Mouse (Mus musculus): ENCODE measurements at regions not wholly inside any gene's neighbourhood (a gene's known extent, or its start where the extent isn't known, plus 50 kb on each side); places are given as distances from the start of the nearest gene placed in this dataset.

DNA sequence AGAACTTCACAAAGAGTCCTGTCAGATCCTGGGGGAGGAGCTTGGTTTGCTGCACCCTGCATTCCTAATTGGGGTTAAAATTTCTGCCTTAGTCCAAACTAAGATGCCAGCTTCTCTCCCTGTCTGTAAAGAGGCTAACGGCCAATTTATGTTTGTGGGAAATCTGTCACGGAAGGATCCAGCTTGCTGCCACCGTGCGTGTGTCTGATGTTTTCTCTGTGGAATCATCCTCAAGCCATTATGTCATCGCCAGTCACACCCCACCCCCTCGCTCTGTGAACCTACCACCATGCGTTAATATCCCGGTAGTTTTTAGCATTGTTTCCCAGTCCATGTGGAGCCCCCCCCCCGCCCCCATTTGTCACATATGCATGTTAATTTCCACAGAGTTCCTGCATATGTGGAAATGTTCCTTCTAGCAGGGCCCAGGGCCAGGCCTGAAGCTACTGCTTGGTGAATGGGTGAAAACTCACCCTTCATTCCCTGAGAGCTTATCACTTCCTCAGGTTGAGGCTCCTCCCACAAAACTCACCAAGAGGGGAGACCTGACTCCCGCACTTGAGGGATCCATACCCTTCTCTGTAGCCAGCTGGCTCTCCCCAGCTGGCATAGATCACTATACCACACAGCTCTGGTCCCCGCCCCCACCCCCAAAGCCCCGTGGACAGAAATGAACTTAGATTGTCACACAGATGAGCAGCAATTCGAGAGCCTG lies 233.4 kb downstream of the Bcl11b start:
- no peak for DNase-seq

GRCm38 (mm10) chr12:107770516-107770836 lies 232.9 kb downstream of the Bcl11b start:
- DNase-seq, result no peak

DNA sequence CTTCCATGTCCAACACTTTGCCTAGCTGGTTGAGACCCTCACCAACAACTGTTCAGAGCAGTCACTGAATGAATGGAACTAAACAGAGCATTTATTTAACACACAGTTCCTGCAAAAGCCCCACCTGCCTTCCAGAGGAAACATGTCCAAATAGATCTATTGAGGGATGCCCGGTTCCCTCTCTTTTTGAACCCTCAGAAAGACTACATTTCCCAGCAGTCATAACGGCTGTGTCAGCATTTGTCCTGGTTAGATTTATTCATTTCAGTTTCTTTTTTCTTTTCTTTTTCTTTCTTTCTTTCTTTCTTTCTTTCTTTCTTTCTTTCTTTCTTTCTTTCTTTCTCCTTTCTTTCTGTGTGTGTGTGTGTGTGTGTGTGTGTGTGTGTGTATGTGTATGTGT lies 232.1 kb downstream of the Bcl11b start:
- no peak for DNase-seq

- DNase-seq, result no peak
Observed at GRCm38 (mm10) chr12:107771809-107772208, 231.6 kb downstream of the Bcl11b start.

GRCm38 (mm10) chr12:107778046-107778445 lies 225.4 kb downstream of the Bcl11b start:
- DNase-seq, result no peak

DNA sequence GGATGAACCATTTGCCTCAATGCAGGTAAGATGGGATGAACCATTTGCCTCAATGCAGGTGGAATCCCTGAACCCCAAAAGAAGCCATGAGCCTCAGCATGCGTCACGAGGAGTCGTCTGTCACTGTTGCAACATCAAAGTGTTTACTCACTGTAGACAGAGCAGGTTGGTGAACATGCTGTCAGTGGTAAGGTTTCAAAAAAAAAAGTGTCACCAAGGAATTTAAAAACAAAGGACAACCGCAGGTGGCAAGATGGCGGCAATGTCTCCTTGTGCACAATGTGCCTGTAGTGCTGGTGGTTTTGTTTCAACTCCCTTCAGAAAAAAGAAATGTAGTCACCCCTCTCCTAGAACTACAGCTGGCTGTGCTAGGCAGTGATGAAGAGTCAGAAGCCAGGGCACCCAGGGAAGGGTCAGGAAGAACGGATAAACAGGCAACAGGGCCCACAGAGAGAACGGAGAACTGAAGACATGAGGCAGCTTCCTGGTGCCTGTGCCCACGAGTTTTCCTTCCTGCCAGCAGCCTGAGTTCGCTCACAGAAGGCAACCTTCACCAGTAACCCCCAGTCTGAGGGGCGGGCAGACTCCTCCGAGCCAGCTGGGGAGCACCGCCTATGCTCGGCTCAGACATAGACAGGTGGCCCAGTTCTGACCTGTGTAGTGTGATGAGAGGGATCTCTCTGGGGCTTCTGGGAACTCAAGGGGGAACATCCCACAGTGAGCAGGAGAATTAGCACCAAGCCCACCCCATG lies 223.9 kb downstream of the Bcl11b start:
- DNase-seq, result no peak

- DNase-seq, result no peak
Observed at GRCm38 (mm10) chr12:107782147-107782546, 221.3 kb downstream of the Bcl11b start.

GRCm38 (mm10) chr12:107783831-107784230 lies 219.6 kb downstream of the Bcl11b start:
- DNase-seq, result no peak

GRCm38 (mm10) chr12:107789818-107790217 lies 213.6 kb downstream of the Bcl11b start:
- no peak for DNase-seq

DNA sequence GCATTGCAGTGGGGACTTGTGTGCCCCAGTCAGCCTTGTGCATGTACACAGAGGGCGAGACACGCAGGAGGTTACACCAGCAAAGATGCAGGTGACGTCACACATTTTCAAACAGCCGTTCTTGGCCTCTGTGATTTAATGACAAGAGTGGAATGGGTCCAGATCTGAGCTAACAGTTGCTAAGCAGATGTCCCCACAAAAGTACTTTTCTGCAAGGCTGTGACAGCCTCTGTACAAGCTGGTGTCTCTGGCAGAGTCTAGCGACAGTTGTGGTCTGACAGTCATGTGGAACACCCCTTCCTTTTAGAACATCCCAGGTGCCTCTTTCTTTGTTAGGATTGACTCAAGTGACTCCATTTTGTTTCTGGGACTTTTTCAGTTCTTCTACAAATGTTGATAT lies 203.1 kb downstream of the Bcl11b start:
- DNase-seq, result no peak

- no peak for DNase-seq
Observed at GRCm38 (mm10) chr12:107807634-107808033, 195.8 kb downstream of the Bcl11b start.

DNA sequence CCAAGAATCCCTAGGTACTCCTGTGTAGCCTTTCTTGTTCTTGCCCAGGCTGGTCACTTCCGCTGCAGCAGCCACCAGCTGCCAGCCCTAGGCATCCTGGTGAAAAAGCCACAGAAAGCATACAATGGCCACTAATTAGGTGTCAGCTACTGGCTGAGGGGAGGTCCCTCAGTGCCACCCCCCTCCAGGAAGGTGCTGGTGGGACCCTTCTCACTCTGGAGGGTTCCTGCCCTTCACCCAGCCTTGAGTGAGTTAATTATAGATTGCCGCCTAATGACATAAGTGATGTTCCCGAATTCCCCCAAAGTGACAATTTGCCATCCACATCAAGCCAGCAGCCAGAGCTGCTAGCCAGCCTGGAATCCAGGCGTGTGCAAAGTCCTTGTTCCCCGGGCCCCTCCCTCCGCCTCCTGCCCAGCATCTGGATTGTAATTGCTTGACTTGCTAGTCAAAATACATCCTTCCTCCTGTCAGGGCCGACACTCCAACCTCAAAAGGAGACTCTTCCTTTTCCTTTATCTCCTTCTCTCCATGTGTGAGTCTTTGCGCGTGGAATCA lies 195.2 kb downstream of the Bcl11b start:
- DNase-seq, result no peak

GRCm38 (mm10) chr12:107811231-107811630 lies 192.2 kb downstream of the Bcl11b start:
- no peak for DNase-seq

DNA sequence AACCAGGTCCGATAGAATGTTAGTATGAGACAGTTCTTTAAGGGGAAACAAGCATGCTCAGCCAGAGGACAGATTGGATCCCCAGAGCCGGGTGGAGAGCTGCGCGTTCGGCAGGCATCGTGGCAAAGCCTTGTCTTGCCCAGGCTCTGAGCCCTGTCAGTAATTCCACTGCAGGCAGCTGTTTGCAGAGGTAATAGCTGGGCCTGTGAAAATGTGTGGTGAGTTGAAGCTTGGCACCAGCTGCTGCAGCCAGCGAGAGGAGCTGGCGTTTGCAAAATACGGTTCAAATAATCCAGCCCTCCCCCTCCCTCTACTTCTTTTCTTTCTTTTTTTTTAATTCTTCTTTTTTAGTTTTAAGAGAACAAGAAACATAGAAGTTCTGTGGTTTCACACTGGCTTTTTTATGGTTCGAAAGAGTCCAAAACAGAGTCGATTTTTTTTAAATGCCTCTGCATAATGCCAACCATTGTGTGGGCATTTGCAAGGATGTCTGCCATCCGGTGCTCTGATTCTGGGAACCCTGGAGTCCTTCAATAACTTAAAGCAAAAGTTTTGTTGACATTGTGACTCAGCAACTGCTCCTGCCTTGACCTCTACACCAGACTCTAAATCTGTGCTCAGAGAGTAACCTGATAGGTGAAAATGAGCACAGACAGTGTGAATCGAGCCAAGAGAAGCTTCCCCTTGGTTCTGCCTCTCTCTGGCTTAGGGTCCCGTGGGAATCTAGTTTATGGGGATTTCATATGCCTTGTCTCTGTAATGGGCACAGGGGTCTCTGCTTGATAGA lies 190.7 kb downstream of the Bcl11b start:
- peak in 1 of 2 experiments; percentile 13 for DNase-seq

DNA sequence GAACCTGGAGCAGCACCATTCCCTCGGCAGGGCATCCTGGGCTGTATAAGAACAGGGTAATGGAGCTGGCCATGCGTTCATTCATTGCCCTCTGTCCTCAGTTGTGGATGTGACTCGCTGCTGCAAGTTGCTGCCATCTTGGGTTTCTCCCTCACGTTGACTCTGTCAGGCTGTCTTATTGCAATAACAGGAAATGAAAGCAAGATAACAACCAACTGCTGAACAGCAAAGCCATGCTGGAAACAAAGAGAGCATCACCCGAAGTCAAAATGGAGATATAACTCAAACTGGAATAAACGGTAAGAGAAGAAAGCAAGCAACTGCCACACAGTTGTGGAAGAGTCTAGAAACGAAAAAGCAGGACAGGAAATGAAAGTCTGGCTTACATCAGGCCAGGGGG lies 188.5 kb downstream of the Bcl11b start:
- no peak for DNase-seq

GRCm38 (mm10) chr12:107823768-107824394 lies 179.5 kb downstream of the Bcl11b start:
- DNase-seq, result no peak

DNA sequence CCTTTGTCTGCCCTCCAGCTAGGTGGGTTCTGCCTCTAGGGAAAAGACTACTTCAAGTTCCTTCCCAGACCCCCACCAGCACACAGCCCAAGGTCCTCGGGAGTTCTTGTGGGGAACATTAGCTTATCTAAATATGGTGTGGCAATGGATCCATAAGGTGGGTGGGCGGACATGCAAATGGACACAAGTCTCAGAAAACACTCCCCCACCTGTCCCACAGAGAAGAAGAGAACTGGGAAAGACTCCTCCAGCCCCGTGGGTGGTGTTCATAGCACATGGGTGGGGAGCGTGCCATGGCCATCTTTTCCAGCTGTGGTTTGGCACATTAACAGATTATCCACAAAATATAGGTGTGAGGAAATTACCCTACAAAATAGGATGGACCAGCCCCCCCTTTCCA lies 177.5 kb downstream of the Bcl11b start:
- no peak for DNase-seq

DNA sequence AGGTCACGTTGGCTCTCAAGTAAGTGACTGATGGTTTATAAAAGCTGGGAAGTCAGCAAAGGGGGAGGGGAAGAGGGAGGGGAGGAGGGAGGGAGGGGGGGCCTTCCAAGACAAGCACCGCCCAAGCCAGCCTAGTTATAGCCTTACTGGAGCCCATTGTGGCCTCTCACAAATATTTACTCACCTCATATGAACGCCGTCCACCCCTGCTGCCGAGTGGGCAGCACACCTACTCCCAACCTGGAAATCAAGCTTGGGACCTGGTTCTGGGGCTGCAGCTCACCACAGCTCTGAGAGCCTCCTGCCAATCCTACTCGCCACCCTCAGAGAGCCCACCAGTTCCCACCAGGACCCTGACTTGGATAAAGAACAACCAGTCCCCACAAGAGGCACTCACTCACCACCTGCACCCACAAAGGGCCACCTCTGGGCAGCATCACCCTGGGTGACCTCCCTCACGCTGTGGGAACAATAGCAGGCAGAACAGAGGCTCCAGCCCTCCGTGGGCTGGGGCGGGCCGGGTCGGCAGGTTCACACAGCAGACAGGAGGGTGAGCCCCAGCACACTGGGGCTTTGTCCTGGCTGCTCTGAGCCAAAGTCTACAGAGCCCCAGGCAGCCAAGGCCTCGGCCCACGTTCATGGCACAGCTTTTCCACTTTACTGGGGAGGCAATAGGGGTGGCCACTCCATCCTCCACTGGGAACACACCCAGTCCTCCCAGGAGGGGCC lies 171.8 kb downstream of the Bcl11b start:
- DNase-seq, result peak in 1 of 2 experiments; percentile 3

DNA sequence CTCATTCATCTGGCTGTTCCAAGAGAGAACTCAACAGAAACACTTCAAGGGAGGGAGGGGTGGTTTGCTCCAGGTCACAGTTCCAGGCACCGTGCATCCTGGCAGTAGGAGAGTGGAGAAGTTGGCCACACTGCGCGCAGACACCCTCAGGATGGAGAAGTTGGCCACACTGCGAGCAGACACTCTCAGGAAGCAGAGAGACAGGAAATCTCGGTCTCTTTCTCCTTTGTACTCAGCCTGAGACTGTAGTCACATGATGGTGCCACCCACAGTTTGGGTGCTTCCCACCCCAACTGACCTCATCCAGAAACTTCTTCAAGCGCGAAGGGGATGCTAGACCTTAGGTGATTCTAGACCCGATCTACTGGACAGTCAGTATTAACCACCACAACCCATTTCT lies 170.4 kb downstream of the Bcl11b start:
- no peak for DNase-seq

- DNase-seq, result no peak
Observed at GRCm38 (mm10) chr12:107834512-107834911, 168.9 kb downstream of the Bcl11b start.

DNA sequence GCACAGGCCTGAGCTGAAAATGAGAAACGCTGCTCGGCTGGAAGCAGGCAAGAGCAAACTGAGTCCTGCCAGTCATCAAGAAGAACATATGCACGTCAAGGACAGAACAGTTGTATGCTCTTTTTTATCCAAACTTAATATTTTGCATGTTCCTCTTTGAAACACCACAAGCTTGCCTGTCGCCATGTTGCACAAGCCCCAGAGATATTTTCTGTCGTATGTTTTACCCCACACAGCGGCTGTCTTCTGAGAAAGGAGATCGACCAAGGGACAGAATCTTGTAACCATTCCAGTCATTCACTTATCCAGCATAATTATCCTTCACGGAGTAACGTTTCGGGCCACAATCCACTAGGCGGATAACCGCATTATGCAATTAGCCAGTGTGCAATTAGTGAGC lies 165.7 kb downstream of the Bcl11b start:
- DNase-seq, result no peak

DNA sequence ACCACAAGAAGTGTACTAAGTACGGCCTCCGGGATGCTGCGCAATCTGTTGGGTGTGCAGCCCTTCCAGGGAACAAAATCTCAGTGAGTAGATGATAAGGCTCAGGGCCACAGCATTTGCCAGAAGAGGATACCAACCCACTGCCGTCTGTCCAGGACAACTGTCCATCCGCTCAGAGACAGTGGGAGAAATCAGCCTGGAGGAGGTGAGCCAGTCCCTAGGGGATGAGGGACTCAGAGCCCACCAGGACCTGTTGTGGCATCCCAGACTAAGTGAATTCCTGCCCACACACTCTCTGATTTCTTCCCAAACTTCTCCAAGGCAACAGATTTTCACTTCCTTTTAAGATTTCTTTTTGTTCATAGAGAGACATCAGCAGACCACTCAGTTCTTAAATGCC lies 158.8 kb downstream of the Bcl11b start:
- DNase-seq, result no peak
